Mouse (Mus musculus): ENCODE results near the gene Mosmo.

GRCm38 (mm10) chr7:120739558-120740101, 62.2 kb downstream of the Mosmo start:
- no peak for TF ChIP-seq CTCF (IDR thresholded peaks at IDR 0.05; ENCODE audit: borderline replicate concordance, insufficient read depth, low read length)
- TF ChIP-seq POLR2A (IDR thresholded peaks at IDR 0.05; ENCODE audit: low read depth, low read length), result no peak
